Mouse (Mus musculus) kidney, embryonic 15.5 days (tissue): ENCODE results near the gene Prr19. TPM values are rescaled to one million over a fixed set of nuclear protein-coding genes. Genes with fewer than 3 reads are reported as not detected.

Experiments
- ATAC-seq: fragments of 200-750 bp; cut with Nextera tagmentation; replicated peaks from 2 replicates; pipeline ENCODE4 v1.8.0; 2017; ENCODE audit warnings: moderate TSS enrichment; ENCODE audit not compliant: low FRiP score
- H3K27ac ChIP-seq: fragments of 300-500 bp; sonication (generic); 2 replicates; pipeline ENCODE4 v1.5.1; 2015; ENCODE audit warnings: mild to moderate bottlenecking, inconsistent platforms
- H3K27me3 ChIP-seq: fragments of 300-500 bp; sonication (generic); 2 replicates; pipeline ENCODE4 v1.6.1; 2015; ENCODE audit warnings: inconsistent platforms
- H3K36me3 ChIP-seq: fragments of 300-500 bp; sonication (generic); 2 replicates; pipeline ENCODE4 v1.6.1; 2015; ENCODE audit warnings: inconsistent platforms
- H3K4me1 ChIP-seq: fragments of 300-500 bp; sonication (generic); 2 replicates; pipeline ENCODE4 v1.6.1; 2015; ENCODE audit warnings: inconsistent platforms
- H3K4me2 ChIP-seq: fragments of 300-500 bp; sonication (generic); 2 replicates; pipeline ENCODE4 v1.6.1; 2015; ENCODE audit warnings: moderate library complexity, mild to moderate bottlenecking, inconsistent platforms
- H3K4me3 ChIP-seq: fragments of 300-500 bp; sonication (generic); replicated peaks from 2 replicates; pipeline ENCODE4 v1.5.1; 2015; ENCODE audit warnings: mild to moderate bottlenecking, inconsistent platforms
- H3K9ac ChIP-seq: fragments of 300-500 bp; sonication (generic); 2 replicates; pipeline ENCODE4 v1.6.1; 2015; ENCODE audit warnings: mild to moderate bottlenecking, inconsistent platforms
- H3K9me3 ChIP-seq: fragments of 300-500 bp; sonication (generic); replicated peaks from 2 replicates; pipeline ENCODE4 v1.6.1; 2016; ENCODE audit warnings: inconsistent platforms
- WGBS: fragments of 180-500 bp; shearing (Covaris S2); methylation state at CpG from one replicate; pipeline ENCODE4 v1.1.7; 2015; ENCODE audit warnings: mixed read lengths; 5-methylcytosine and 5-hydroxymethylcytosine counted together
- polyA plus RNA-seq: library from polyadenylated mRNA; unstranded; fragments of >200 nt; fragmentation: Nextera tagmentation; extraction: Ambion mirVana; gene quantifications from 2 replicates; pipeline ENCODE4 v1.2.1, GENCODE M21; 2015

Gene Prr19
- polyA plus RNA-seq, 1 experiment from 2014 or later = 0.90 TPM

GRCm38 (mm10) chr7:25279076-25279860 is 21.9 kb upstream of the Prr19 start:
- H3K9ac ChIP-seq = peak overlapping the region; percentile 53
- no peaks in the 10 kb centered on the region for H3K27me3 ChIP-seq
- H3K4me3 ChIP-seq = peak overlapping the region; percentile 72
- WGBS = under 1% methylated on average over 46 of the region's 49 CpGs
- peaks cover 80% of the 10 kb centered on the region for H3K4me1 ChIP-seq
- H3K27ac ChIP-seq = peak overlapping the region; percentile 100
- no peaks in the 10 kb centered on the region for H3K9me3 ChIP-seq
- peak overlapping the region; percentile 90 for H3K4me2 ChIP-seq
- no peaks in the 10 kb centered on the region for H3K36me3 ChIP-seq
- peak; percentile 54 for ATAC-seq

- no peaks in the 10 kb centered on the region for H3K9me3 ChIP-seq
- peaks cover 80% of the 10 kb centered on the region for H3K4me1 ChIP-seq
- peak overlapping the region; percentile 53 for H3K9ac ChIP-seq
- peak overlapping the region; percentile 72 for H3K4me3 ChIP-seq
- H3K27ac ChIP-seq = peak overlapping the region; percentile 100
- WGBS = under 1% methylated on average over 6 of the region's 6 CpGs
- H3K36me3 ChIP-seq = peaks cover 5% of the 10 kb centered on the region
- H3K27me3 ChIP-seq = no peaks in the 10 kb centered on the region
- peak overlapping the region; percentile 90 for H3K4me2 ChIP-seq
- ATAC-seq = no peak
Observed at GRCm38 (mm10) chr7:25279861-25280791, 21.1 kb upstream of the Prr19 start.

- H3K4me1 ChIP-seq = peaks cover 69% of the 10 kb centered on the region
Observed at GRCm38 (mm10) chr7:25281166-25281733, 20.0 kb upstream of the Prr19 start.

GRCm38 (mm10) chr7:25281734-25282601 is 19.2 kb upstream of the Prr19 start:
- H3K36me3 ChIP-seq = peaks cover 23% of the 10 kb centered on the region
- peak overlapping the region; percentile 83 for H3K4me3 ChIP-seq
- no peaks in the 10 kb centered on the region for H3K27me3 ChIP-seq
- peak overlapping the region; percentile 85 for H3K9ac ChIP-seq
- peaks cover 63% of the 10 kb centered on the region for H3K4me1 ChIP-seq
- WGBS = under 1% methylated on average over 71 of the region's 108 CpGs
- H3K27ac ChIP-seq = peak overlapping the region; percentile 100
- no peaks in the 10 kb centered on the region for H3K9me3 ChIP-seq
- peak overlapping the region; percentile 90 for H3K4me2 ChIP-seq
- ATAC-seq = peak; percentile 83

More at GRCm38 (mm10) chr7:25281166-25281733, 20.0 kb upstream of the Prr19 start:
- WGBS = 15% methylated on average over 12 of the region's 12 CpGs
- ATAC-seq = no peak
- Histone ChIP-seq H3K27me3 (no peaks in the 10 kb centered on the region), H3K9ac (peak overlapping the region; percentile 53; the same call in 1 of the 2 replicates), H3K27ac (peak overlapping the region; percentile 100), H3K4me3 (peak overlapping the region; percentile 83), H3K36me3 (peaks cover 16% of the 10 kb centered on the region), H3K9me3 (no peaks in the 10 kb centered on the region), H3K4me2 (peak overlapping the region; percentile 90)

GRCm38 (mm10) chr7:25282731-25283211 is 18.4 kb upstream of the Prr19 start:
- peaks cover 55% of the 10 kb centered on the region for H3K4me1 ChIP-seq
- no peaks in the 10 kb centered on the region for H3K27me3 ChIP-seq
- 0% methylated on average over 33 of the region's 36 CpGs for WGBS
- peak overlapping the region; percentile 90 for H3K4me2 ChIP-seq
- H3K27ac ChIP-seq = peak overlapping the region; percentile 100
- no peaks in the 10 kb centered on the region for H3K9me3 ChIP-seq
- peak overlapping the region; percentile 83 for H3K4me3 ChIP-seq
- peak overlapping the region; percentile 85 for H3K9ac ChIP-seq
- peaks cover 31% of the 10 kb centered on the region for H3K36me3 ChIP-seq
- 0 out of 2 replicates have a peak, but pooled peaks have one; percentile 3 for ATAC-seq

- H3K4me3 ChIP-seq = peak overlapping the region; percentile 83
- H3K4me1 ChIP-seq = peaks cover 51% of the 10 kb centered on the region
- ATAC-seq = no peak
- H3K27me3 ChIP-seq = no peaks in the 10 kb centered on the region
- peaks cover 40% of the 10 kb centered on the region for H3K36me3 ChIP-seq
- peak overlapping the region; percentile 85 for H3K9ac ChIP-seq
- 10% methylated on average over 5 of the region's 5 CpGs for WGBS
- no peaks in the 10 kb centered on the region for H3K9me3 ChIP-seq
- H3K27ac ChIP-seq = peak overlapping the region; percentile 100
- peak overlapping the region; percentile 90 for H3K4me2 ChIP-seq
Observed at GRCm38 (mm10) chr7:25283637-25284036, 17.6 kb upstream of the Prr19 start.

GRCm38 (mm10) chr7:25284171-25284570 is 17.0 kb upstream of the Prr19 start:
- H3K4me3 ChIP-seq = peak overlapping the region; percentile 83
- H3K27me3 ChIP-seq = no peaks in the 10 kb centered on the region
- H3K4me2 ChIP-seq = peak overlapping the region; percentile 90
- peak overlapping the region; percentile 100 for H3K27ac ChIP-seq
- ATAC-seq = no peak
- 34% methylated on average over 2 of the region's 2 CpGs for WGBS
- H3K9me3 ChIP-seq = no peaks in the 10 kb centered on the region
- H3K9ac ChIP-seq = peak overlapping the region; percentile 85
- peaks cover 50% of the 10 kb centered on the region for H3K4me1 ChIP-seq
- peaks cover 45% of the 10 kb centered on the region for H3K36me3 ChIP-seq

GRCm38 (mm10) chr7:25284766-25285165 is 16.4 kb upstream of the Prr19 start:
- peaks cover 51% of the 10 kb centered on the region for H3K36me3 ChIP-seq
- no peaks in the 10 kb centered on the region for H3K27me3 ChIP-seq
- ATAC-seq = no peak
- peak overlapping the region; percentile 90; the same call in 1 of the 2 replicates for H3K4me2 ChIP-seq
- 0 out of 2 replicates have a peak overlapping the region, but pooled peaks have one; percentile 83 for H3K4me3 ChIP-seq
- H3K9ac ChIP-seq = 0 out of 2 replicates have a peak overlapping the region, but pooled peaks have one; percentile 85
- WGBS = 65% methylated on average over 5 of the region's 5 CpGs
- no peaks in the 10 kb centered on the region for H3K9me3 ChIP-seq
- H3K27ac ChIP-seq = no peak overlapping the region
- H3K4me1 ChIP-seq = peaks cover 44% of the 10 kb centered on the region

- Histone ChIP-seq H3K9ac (no peak overlapping the region), H3K27ac (no peak overlapping the region), H3K4me2 (no peak overlapping the region), H3K4me1 (peaks cover 38% of the 10 kb centered on the region), H3K9me3 (no peaks in the 10 kb centered on the region), H3K27me3 (no peaks in the 10 kb centered on the region), H3K36me3 (peaks cover 60% of the 10 kb centered on the region), H3K4me3 (no peak overlapping the region)
- 90% methylated on average over 20 of the region's 20 CpGs for WGBS
- no peak for ATAC-seq
Observed at GRCm38 (mm10) chr7:25285511-25286238, 15.5 kb upstream of the Prr19 start.

- H3K4me1 ChIP-seq = peaks cover 36% of the 10 kb centered on the region
- no peak overlapping the region for H3K4me2 ChIP-seq
- H3K36me3 ChIP-seq = peaks cover 73% of the 10 kb centered on the region
- H3K27ac ChIP-seq = no peak overlapping the region
- H3K9ac ChIP-seq = no peak overlapping the region
- ATAC-seq = no peak
- 80% methylated on average over 8 of the region's 8 CpGs for WGBS
- no peak overlapping the region for H3K4me3 ChIP-seq
- H3K27me3 ChIP-seq = no peaks in the 10 kb centered on the region
- no peaks in the 10 kb centered on the region for H3K9me3 ChIP-seq
Observed at GRCm38 (mm10) chr7:25286989-25287388, 14.2 kb upstream of the Prr19 start.
